Mouse (Mus musculus): ENCODE measurements at regions not wholly inside any gene's neighbourhood (a gene's known extent, or its start where the extent isn't known, plus 50 kb on each side); places are given as distances from the start of the nearest gene placed in this dataset.

GRCm38 (mm10) chr12:12652361-12652760 lies 289.4 kb downstream of the Mycn start:
- Histone ChIP-seq H3K9ac (ENCODE audit: low read length) (no peak overlapping the region), H3K9me3 (replicated peaks; ENCODE audit: control insufficient read depth, low read length) (no peaks in the 10 kb centered on the region), H3K4me2 (ENCODE audit: low read depth, low read length) (no peak overlapping the region), H3K4me3 (replicated peaks; ENCODE audit: low read length) (no peak overlapping the region), H3K27ac (ENCODE audit: low read length) (no peak overlapping the region), H3K27me3 (ENCODE audit: control insufficient read depth, insufficient read depth, low read length) (no peaks in the 10 kb centered on the region), H3K36me3 (ENCODE audit: control insufficient read depth, insufficient read depth, low read length) (no peaks in the 10 kb centered on the region), H3K4me1 (ENCODE audit: control insufficient read depth, insufficient read depth, low read length) (no peaks in the 10 kb centered on the region)
- 56% methylated on average over 7 of the region's 7 CpGs for WGBS
- ATAC-seq (ENCODE audit: insufficient read depth, low FRiP score): no peak; the same call in 1 of the 2 replicates

GRCm38 (mm10) chr12:12650309-12650708 lies 291.4 kb downstream of the Mycn start:
- Histone ChIP-seq H3K36me3 (ENCODE audit: control insufficient read depth, insufficient read depth, low read length) (no peaks in the 10 kb centered on the region), H3K9ac (ENCODE audit: low read length) (no peak overlapping the region), H3K4me1 (ENCODE audit: control insufficient read depth, insufficient read depth, low read length) (no peaks in the 10 kb centered on the region), H3K27me3 (ENCODE audit: control insufficient read depth, insufficient read depth, low read length) (no peaks in the 10 kb centered on the region), H3K9me3 (replicated peaks; ENCODE audit: control insufficient read depth, low read length) (no peaks in the 10 kb centered on the region), H3K4me3 (replicated peaks; ENCODE audit: low read length) (no peak overlapping the region), H3K27ac (ENCODE audit: low read length) (no peak overlapping the region), H3K4me2 (ENCODE audit: low read depth, low read length) (no peak overlapping the region)
- WGBS: 91% methylated on average over 1 of the region's 1 CpGs
- ATAC-seq (ENCODE audit: insufficient read depth, low FRiP score): no peak

GRCm38 (mm10) chr12:12647467-12647866 lies 294.2 kb downstream of the Mycn start:
- no peak overlapping the region for H3K27ac ChIP-seq (ENCODE audit: low read length)
- no peak for ATAC-seq (ENCODE audit: insufficient read depth, low FRiP score)
- H3K9me3 ChIP-seq (replicated peaks; ENCODE audit: control insufficient read depth, low read length): no peaks in the 10 kb centered on the region
- H3K27me3 ChIP-seq (ENCODE audit: control insufficient read depth, insufficient read depth, low read length): no peaks in the 10 kb centered on the region
- no peak overlapping the region for H3K9ac ChIP-seq (ENCODE audit: low read length)
- no peak overlapping the region for H3K4me3 ChIP-seq (replicated peaks; ENCODE audit: low read length)
- WGBS: 50% methylated on average over 6 of the region's 6 CpGs
- H3K36me3 ChIP-seq (ENCODE audit: control insufficient read depth, insufficient read depth, low read length): no peaks in the 10 kb centered on the region
- no peaks in the 10 kb centered on the region for H3K4me1 ChIP-seq (ENCODE audit: control insufficient read depth, insufficient read depth, low read length)
- H3K4me2 ChIP-seq (ENCODE audit: low read depth, low read length): no peak overlapping the region

GRCm38 (mm10) chr12:12645183-12645582 lies 296.5 kb downstream of the Mycn start:
- no peak for ATAC-seq (ENCODE audit: insufficient read depth, low FRiP score)
- Histone ChIP-seq H3K9ac (ENCODE audit: low read length) (no peak overlapping the region), H3K27me3 (ENCODE audit: control insufficient read depth, insufficient read depth, low read length) (no peaks in the 10 kb centered on the region), H3K27ac (ENCODE audit: low read length) (no peak overlapping the region), H3K4me1 (ENCODE audit: control insufficient read depth, insufficient read depth, low read length) (no peaks in the 10 kb centered on the region), H3K9me3 (replicated peaks; ENCODE audit: control insufficient read depth, low read length) (no peaks in the 10 kb centered on the region), H3K36me3 (ENCODE audit: control insufficient read depth, insufficient read depth, low read length) (no peaks in the 10 kb centered on the region), H3K4me2 (ENCODE audit: low read depth, low read length) (no peak overlapping the region), H3K4me3 (replicated peaks; ENCODE audit: low read length) (no peak overlapping the region)
- WGBS: 89% methylated on average over 4 of the region's 4 CpGs

- no peak for ATAC-seq (ENCODE audit: insufficient read depth, low FRiP score)
- 73% methylated on average over 11 of the region's 11 CpGs for WGBS
These were observed 298.3 kb downstream of the Mycn start for GRCm38 (mm10) chr12:12643247-12643963.

GRCm38 (mm10) chr12:12635308-12635707 lies 306.4 kb downstream of the Mycn start:
- H3K27me3 ChIP-seq (ENCODE audit: control insufficient read depth, insufficient read depth, low read length): no peaks in the 10 kb centered on the region
- no peak for ATAC-seq (ENCODE audit: insufficient read depth, low FRiP score)
- no peaks in the 10 kb centered on the region for H3K4me1 ChIP-seq (ENCODE audit: control insufficient read depth, insufficient read depth, low read length)
- H3K36me3 ChIP-seq (ENCODE audit: control insufficient read depth, insufficient read depth, low read length): no peaks in the 10 kb centered on the region
- H3K27ac ChIP-seq (ENCODE audit: low read length): no peak overlapping the region
- H3K4me3 ChIP-seq (replicated peaks; ENCODE audit: low read length): no peak overlapping the region
- WGBS: 79% methylated on average over 3 of the region's 3 CpGs
- no peaks in the 10 kb centered on the region for H3K9me3 ChIP-seq (replicated peaks; ENCODE audit: control insufficient read depth, low read length)
- H3K4me2 ChIP-seq (ENCODE audit: low read depth, low read length): no peak overlapping the region
- H3K9ac ChIP-seq (ENCODE audit: low read length): no peak overlapping the region

More at GRCm38 (mm10) chr12:12643247-12643963, 298.3 kb downstream of the Mycn start:
- Histone ChIP-seq H3K9me3 (replicated peaks; ENCODE audit: control insufficient read depth, low read length) (no peaks in the 10 kb centered on the region), H3K36me3 (ENCODE audit: control insufficient read depth, insufficient read depth, low read length) (no peaks in the 10 kb centered on the region), H3K27ac (ENCODE audit: low read length) (no peak overlapping the region), H3K4me3 (replicated peaks; ENCODE audit: low read length) (no peak overlapping the region), H3K27me3 (ENCODE audit: control insufficient read depth, insufficient read depth, low read length) (no peaks in the 10 kb centered on the region), H3K4me1 (ENCODE audit: control insufficient read depth, insufficient read depth, low read length) (no peaks in the 10 kb centered on the region), H3K9ac (ENCODE audit: low read length) (no peak overlapping the region), H3K4me2 (ENCODE audit: low read depth, low read length) (no peak overlapping the region)

DNA sequence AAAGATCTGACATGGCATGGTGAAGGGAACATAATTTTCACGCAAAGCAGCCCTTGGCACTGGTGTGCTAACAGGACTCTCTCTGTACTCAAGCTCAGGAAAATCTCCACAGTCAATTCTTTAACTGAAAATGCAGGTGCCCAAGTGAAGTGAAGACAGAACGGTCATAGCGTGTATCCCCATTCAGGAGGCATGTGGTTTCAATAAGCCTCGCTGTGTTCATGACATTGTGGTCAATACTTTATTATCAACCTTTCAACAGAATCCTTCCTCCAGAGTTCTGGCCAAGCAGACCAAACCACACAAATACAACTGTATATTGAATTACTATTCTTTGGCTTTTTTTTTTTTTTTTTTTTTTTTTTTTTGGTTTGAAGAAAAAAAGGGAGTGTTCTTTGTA lies 314.1 kb downstream of the Mycn start:
- Histone ChIP-seq H3K27ac (ENCODE audit: low read length) (no peak overlapping the region), H3K9ac (ENCODE audit: low read length) (no peak overlapping the region), H3K4me2 (ENCODE audit: low read depth, low read length) (no peak overlapping the region), H3K4me3 (replicated peaks; ENCODE audit: low read length) (no peak overlapping the region), H3K27me3 (ENCODE audit: control insufficient read depth, insufficient read depth, low read length) (no peaks in the 10 kb centered on the region), H3K36me3 (ENCODE audit: control insufficient read depth, insufficient read depth, low read length) (no peaks in the 10 kb centered on the region), H3K4me1 (ENCODE audit: control insufficient read depth, insufficient read depth, low read length) (no peaks in the 10 kb centered on the region; the same call in 1 of the 2 replicates), H3K9me3 (replicated peaks; ENCODE audit: control insufficient read depth, low read length) (no peaks in the 10 kb centered on the region)
- no peak for ATAC-seq (ENCODE audit: insufficient read depth, low FRiP score)
- 88% methylated on average over 4 of the region's 4 CpGs for WGBS

DNA sequence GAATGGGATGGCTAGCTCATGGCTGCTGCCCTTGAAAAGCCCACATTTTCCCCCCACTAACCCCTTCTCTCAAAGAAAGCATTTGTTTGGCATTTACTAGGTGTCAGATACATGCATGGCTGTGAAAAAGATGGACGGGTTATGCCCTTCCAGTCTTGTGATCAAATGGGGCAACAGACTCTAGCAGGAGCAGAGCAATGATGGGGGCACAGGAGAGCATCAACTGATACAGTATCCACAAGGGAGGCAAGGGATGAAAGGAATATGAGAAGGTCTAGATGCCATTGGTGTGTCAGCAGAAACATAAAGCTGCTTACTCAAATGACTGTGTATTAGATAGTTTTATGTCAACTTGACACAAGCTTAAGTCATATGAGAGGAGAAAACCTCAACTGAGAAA lies 315.9 kb downstream of the Mycn start:
- Histone ChIP-seq H3K9ac (ENCODE audit: low read length) (no peak overlapping the region), H3K4me3 (replicated peaks; ENCODE audit: low read length) (no peak overlapping the region), H3K9me3 (replicated peaks; ENCODE audit: control insufficient read depth, low read length) (no peaks in the 10 kb centered on the region), H3K27me3 (ENCODE audit: control insufficient read depth, insufficient read depth, low read length) (no peaks in the 10 kb centered on the region), H3K4me2 (ENCODE audit: low read depth, low read length) (no peak overlapping the region), H3K27ac (ENCODE audit: low read length) (no peak overlapping the region), H3K36me3 (ENCODE audit: control insufficient read depth, insufficient read depth, low read length) (no peaks in the 10 kb centered on the region), H3K4me1 (ENCODE audit: control insufficient read depth, insufficient read depth, low read length) (no peaks in the 10 kb centered on the region; the same call in 1 of the 2 replicates)
- ATAC-seq (ENCODE audit: insufficient read depth, low FRiP score): no peak
- 89% methylated on average over 1 of the region's 1 CpGs for WGBS

- Histone ChIP-seq H3K27me3 (ENCODE audit: control insufficient read depth, insufficient read depth, low read length) (no peaks in the 10 kb centered on the region), H3K36me3 (ENCODE audit: control insufficient read depth, insufficient read depth, low read length) (no peaks in the 10 kb centered on the region), H3K27ac (ENCODE audit: low read length) (no peak overlapping the region), H3K4me3 (replicated peaks; ENCODE audit: low read length) (no peak overlapping the region), H3K4me2 (ENCODE audit: low read depth, low read length) (no peak overlapping the region), H3K9me3 (replicated peaks; ENCODE audit: control insufficient read depth, low read length) (no peaks in the 10 kb centered on the region), H3K4me1 (ENCODE audit: control insufficient read depth, insufficient read depth, low read length) (no peaks in the 10 kb centered on the region; the same call in 1 of the 2 replicates), H3K9ac (ENCODE audit: low read length) (no peak overlapping the region)
- WGBS: 25% methylated on average over 5 of the region's 5 CpGs
- peak; percentile 67; the same call in 1 of the 2 replicates for ATAC-seq (ENCODE audit: insufficient read depth, low FRiP score)
These were observed 318.9 kb downstream of the Mycn start for GRCm38 (mm10) chr12:12622712-12623292.

All from stomach, embryonic 16.5 days (tissue).